Mouse (Mus musculus) erythroblast, embryonic 14.5 days (primary cell): ENCODE results near the gene Cped1.

Experiments
- GATA1 ChIP-seq: IDR thresholded peaks from 2 replicates; pipeline ENCODE4 v1.6.1; 2012; ENCODE audit warnings: low read length, inconsistent platforms, mixed read lengths
- TAL1 ChIP-seq: IDR thresholded peaks from 3 replicates; pipeline ENCODE4 v1.6.1; 2012; ENCODE audit warnings: low read length, inconsistent platforms, mixed read lengths

GRCm38 (mm10) chr6:22013394-22013793 lies 27.7 kb downstream of the Cped1 start:
- no peak for TF ChIP-seq GATA1
- no peak for TF ChIP-seq TAL1
